Mouse (Mus musculus) heart, adult 18-20 months (tissue): ENCODE data around the gene Amer3. TPM values are rescaled to one million over a fixed set of nuclear protein-coding genes. Genes with fewer than 3 reads are reported as not detected.
"Not testable (repeated sequence)": the region's sequence is repeated elsewhere in the genome, so short reads cannot be mapped to it uniquely, and the experiment has no call there.

Experiments
- DNase-seq, 2 experiments: peaks; one replicate each; pipeline ENCODE4 v3.0.0; 2021 to 2022; ENCODE audit warnings: mixed read lengths in 1 of 2
- long read RNA-seq, 2 experiments: library from polyadenylated mRNA; stranded (forward); transcript quantifications; one replicate each; pipeline ENCODE4 v2.0.0; 2021
- total RNA-seq, 2 experiments: library from RNA; stranded (reverse); gene quantifications; 2 replicates each; pipeline ENCODE4 v1.2.3; 2021

Amer3 gene
- not detected for total RNA-seq
- long read RNA-seq, experiment 1: 0 reads
- long read RNA-seq, experiment 2: 0 reads

DNA sequence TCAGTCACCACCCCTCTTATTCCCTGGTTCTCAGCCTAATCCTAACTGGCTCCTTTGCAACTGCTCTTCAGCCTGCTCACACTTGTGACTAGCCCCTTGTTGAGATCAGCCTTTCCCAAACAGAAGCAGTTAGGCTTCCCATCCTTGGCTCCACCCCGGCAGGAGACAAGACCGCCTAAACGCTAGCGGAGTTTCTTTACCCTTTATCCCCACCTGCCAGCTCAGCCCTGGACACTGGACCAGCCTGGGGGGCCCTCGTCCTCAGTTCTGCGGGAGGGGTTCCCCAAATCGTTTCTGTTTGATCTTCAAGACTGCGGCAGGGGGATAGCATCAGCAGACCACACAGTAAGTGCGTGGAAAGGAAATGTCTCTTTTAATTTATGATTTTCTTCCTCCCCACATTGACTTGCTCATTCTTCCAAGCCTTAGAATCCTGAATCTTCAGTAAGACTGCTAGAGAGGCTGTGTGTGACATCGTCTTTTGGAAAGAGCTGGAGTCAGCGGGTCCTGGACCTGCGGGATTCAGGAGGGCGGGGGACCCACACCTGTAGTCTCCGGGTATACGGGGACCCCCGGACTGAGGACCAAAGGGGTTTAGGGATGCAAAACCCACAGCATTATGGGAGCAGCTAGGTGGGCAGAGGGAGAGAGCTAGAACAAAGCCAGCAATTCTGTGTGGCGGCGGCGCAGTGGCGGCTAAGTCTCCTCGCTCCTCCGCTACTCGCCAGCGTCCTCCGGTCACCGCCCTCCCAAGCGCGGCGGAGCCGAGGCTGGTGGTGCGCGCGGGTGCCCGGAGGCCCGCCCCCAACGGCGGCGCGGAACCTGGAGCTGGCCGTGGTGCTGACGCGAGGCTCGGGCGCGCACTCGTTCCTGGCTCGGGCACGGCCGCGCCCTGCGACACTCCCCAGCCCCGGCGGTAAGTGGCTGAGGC, at the start of gene Amer3:
Gene Amer3, plus strand, starts transcription at position 807 of the 931 bp plus-strand sequence.
- peak; percentile 40 for DNase-seq

DNA sequence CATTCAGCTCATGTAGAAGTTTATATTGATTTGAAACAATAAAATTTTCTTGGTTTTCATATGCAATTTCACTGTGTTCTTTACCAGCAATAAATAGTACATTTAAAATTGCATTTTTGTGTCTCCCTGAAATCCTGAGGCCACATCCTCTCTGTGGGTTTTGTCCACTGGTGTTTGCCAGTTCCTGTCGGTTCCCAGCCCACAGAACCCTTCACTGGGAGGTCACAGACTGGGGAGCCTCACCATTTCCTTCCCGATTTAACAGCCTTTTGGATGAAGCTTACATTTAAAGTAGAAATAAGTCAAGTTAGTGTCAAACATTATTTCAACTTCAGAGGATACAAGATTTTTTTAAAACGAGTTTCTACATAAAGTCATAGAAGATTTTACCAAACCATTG, 44.9 kb upstream of the Amer3 start:
- DNase-seq: not testable (repeated sequence)

DNA sequence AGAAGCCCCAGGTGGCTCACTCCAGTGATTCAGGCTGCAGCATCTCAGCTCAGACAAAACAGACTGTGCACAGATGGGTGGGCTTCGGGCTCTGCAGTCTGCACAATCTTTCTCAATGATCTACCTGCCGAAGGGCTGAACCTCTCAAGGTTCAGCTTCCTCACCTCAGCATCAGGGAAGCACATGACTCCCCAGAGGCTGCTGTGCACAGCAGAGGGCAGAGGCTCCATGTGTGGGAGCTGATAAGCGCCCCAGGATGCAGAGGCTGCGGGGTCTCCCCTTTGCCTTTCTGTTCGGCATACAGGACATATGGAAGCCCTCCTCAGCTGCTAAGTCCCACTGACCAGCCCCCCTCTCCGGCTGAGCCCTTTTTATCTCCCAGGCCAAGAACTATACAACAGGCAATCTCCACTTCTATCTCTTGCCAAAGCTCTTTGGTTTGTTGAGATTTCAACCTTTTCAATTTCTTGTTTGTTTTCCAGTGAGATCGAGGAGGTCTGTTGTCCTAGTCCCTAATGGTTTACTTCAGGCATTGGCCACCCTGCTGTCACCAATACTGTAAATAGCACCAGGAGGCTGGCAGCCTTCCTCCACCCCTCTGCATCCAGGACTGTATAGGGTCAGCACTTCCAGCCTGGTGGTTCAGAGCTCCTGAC, 44.3 kb upstream of the Amer3 start, which contains the start of gene Cfc1:
Gene Cfc1, plus strand, starts transcription at position 606 of the 656 bp plus-strand sequence.
- not testable (repeated sequence) for DNase-seq

DNA sequence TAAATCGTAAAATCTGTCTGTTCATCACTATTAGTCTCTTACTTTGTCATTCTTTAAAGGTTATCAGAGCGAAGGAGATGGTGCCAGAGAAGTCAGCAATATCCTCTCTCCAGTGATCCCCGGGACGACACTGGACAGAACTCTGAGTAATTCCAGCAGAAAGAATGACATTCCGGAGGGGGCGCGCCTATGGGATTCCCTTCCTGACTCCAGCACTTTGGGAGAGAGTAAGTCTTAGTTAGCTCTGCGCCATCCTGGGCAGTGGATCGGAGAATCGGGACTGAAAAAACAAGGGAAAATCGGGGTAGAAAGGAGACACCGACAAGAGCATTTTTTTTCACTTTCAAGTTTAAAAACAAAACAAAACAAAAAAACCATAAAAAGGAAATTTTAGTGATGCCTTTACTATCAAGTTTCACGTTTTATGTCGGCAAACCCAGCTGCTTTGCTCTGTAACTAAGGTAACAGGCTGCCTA, 43.1 kb upstream of the Amer3 start:
- DNase-seq: no peak

DNA sequence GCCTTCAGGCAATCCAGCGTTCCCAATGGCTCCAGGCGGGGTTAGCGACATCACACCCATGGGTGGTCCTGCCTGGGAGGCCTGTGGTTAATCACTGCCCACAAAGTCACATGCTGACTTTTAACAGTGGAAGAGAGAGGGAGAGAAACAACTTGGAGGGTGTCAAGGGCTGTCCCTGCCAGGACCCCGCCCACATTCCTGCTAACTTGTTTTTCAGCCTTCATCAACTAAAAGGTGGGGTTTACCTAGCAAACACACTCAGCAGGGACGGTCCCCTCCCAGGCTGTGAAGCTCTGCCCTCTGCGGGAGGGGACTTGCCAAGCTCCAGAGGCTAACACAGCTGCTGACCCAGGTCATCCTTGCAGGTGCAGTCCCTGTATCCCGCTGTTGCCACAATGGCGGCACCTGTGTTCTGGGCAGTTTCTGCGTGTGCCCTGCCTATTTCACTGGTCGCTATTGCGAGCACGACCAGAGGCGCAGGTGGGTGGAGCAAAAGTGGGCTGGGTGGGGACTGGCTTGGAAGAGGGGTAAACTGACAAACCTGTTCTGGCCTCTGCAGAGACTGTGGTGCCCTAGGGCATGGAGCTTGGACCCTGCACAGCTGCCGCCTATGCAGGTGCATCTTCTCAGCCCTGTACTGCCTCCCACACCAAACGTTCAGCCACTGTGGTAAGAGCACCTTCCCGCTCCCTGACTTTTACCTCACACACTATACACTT, 42.5 kb upstream of the Amer3 start:
- no peak for DNase-seq

DNA sequence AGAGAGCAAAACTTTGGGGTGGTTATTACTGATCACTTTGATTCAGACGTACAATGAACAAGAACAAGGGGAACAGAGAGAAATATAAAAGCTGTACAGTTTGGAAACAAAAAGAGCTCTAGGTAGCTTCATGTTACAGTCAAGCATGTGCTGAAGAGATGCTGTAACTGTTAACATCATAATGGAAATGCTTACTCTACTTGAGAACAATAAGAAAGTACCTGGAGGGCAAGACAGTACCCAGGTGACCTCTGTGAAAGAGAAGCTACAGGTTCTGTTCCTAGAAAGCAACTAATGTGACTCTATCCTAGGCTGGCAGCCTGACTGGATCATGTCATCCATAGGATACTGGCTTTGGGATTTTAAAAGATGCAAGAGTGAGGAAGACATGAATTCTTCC, 32.4 kb upstream of the Amer3 start:
- DNase-seq: no peak

DNA sequence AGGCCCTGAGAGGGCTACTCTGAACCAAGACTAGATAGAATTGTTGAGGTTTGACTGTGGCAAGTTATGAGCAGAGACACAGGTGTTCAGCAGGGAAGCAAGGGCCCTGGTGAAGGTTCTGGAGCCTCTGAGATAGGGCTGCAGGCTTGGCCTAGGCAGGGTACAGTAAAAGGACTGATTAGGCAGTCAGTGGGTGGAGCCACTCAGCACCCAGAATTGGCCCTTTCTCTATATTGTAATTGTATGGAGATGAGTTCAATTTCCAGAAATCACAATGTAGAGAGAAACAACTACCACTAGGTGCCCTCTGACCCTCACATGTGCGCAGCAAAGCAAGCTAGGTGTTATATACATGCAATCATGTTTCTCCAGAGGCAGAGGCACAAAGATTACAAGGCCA, 25.8 kb upstream of the Amer3 start:
- DNase-seq: no peak

DNA sequence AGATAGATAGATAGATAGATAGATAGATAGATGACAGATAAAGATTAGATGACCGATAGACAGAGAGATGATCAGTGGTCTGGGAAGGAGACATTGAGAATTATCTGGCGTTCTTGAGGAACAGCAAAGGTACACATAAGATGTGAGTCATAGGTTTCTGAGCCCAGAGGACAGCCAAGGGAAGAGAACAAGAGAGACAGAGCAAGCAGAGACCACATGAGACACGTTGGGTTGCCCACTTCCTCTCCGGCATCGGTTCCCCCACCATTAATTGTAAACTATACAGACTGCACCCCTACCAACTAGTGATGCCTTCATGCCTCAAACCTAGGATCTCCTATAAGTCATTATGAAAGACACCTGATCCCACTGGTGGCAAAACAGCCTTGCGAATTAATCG, 25.2 kb upstream of the Amer3 start:
- DNase-seq: no peak

DNA sequence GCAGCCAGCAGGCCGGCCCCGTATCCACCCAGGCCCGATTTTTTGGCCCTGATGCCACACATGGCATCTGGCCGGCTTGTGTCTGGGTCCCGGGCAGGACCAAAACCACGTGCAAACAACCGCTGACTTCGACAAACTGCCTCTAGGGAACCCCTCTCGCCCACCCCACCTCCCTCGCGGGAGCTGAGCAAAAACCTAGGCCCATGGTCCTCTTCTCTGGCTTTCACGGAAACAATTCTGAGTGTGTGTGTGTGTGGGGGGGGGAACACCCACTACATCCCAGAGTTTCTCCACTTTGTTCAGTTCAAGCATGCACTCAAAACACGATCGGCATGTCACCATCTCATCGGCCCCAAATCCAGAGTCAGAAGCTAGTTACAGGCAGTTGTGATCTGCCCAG, 18.6 kb upstream of the Amer3 start, which contains the start of gene Prss40:
Gene Prss40, minus strand, starts transcription at position 101 of the 400 bp plus-strand sequence.
- DNase-seq: no peak

DNA sequence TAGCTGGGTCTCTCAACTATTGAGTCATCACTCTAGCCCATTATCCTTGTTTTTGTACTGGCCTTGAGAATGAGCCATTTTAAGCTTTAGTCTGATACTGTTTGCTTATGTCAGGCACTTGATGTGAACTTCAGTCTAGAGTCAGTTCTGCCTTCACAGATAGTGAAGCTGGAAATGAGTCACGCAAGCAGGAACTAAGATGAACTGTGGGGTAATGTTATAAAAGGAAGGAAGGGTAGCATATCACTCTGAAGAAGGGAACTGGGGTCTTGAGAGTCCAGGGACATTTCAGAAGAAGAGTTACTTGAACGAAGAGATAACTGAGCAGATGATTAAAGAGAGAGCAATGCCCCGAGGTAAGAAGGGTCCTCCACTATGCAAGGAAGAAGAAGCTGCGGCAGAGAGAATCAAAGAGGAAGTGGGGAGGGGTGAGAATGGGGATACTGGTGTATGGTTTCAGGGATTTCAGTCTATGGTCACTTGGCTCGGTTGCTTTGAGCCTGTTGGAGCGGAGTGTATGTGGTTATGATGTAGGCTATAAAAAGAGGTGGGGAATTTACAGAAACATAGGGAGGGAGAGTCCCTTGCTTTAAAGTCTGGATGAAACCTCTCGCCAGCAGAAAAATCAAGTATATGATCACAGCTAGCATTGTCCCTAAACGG, 14.9 kb upstream of the Amer3 start:
- DNase-seq: no peak

DNA sequence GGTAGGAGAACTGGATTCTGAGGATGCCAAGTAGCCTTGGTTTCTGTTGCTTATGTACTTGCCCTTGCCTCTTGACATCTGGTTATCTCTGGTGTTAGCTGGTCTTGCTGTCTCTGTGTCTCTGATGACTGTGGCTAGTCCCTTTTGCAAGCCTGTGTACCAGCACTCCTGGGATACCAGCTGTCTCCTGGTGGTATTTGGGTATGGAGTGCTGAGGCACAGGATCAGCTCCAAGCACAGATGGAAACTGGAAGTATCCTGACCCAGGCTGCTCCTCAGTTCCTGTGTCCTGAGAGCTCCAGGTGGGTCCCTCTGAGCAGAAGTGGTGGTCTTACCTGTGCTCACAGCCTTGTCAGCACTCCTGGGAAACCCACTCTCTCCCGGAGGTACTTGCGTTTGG, 11.3 kb upstream of the Amer3 start:
- no peak for DNase-seq

DNA sequence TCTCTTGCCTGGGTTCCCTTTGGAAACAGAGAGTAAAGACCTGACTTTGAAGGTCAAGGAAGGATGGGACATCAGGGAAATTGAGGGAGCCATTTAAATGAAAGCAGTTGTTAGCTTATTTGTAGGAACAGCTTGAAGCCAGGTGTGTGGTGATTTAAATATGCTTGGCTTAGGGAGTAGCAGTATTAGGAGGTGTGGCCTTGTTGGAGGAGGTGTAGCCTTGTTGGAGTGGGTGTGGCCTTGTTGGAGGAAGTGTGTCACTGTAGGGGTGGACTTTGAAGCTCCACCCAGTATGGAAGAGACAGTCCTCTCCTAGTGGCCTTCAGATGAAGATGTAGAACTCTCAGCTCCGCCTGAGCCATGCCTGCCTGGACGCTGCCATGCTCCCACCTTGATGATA, 9.6 kb upstream of the Amer3 start:
- no peak for DNase-seq

DNA sequence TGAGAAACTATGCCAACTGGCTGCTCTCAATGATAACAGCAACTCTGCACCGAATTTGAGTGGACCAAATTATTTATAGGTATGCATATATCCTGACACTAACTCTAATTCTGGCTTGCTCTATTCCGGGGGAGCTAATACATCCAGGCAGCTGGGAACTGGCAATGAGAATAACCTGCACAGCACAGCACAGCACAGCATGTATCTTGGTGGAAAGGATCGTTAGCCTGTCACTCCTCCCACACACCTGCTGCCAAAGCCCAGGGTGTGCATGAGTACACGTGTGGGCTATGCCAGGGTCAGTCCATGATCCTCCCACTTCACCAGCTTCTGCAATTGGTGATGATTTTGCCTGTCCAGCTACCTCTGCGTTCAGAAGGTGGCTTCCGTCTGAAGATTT, 8.0 kb upstream of the Amer3 start:
- no peak for DNase-seq

DNA sequence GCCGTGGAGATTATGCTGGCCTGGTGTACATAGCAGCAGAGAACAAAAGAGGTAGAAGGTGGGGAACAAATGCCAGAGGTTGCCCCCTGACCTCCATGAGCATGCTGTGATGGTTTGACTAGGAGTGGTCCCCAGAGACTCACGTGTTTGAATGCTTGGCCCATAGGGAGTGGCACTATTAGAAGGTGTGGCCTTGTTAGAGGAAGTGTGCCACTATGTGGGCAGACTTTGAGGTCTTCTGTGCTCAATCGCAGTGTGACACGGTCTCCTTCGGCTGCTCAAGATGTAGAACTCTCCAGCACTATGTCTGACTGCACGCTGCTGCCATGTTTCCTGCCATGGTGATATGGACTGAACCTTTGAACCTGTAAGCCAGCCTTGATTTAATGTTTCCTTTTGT, 6.2 kb upstream of the Amer3 start:
- DNase-seq: no peak

DNA sequence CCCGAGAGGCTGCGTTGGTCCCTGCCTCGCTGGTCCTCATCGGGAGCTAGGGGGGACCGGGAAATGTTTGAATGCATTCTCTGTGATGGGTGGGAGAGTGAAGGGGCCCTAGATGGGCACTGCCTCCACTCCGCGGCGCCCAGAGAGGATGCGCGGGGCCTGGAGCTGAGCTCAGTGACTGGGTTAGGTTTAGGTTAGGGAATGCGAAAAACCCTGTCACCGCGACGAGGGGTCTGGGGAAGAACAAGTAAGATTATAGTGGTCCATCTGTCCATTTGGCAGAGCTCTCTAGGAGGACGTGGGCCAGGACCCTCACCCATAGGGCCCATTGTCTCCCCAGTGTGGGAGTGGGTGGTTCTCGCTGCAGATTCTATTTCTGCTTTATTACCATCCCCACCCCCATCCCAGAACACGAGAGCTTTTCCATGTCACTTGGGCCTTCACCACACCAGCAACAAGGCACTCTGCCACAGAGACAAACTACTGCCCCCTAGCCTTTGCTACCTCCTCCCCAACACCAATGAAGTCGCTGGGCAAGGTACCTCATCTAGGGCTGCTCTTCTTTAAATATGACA, 412 bp downstream of the Amer3 start:
- no peak for DNase-seq

DNA sequence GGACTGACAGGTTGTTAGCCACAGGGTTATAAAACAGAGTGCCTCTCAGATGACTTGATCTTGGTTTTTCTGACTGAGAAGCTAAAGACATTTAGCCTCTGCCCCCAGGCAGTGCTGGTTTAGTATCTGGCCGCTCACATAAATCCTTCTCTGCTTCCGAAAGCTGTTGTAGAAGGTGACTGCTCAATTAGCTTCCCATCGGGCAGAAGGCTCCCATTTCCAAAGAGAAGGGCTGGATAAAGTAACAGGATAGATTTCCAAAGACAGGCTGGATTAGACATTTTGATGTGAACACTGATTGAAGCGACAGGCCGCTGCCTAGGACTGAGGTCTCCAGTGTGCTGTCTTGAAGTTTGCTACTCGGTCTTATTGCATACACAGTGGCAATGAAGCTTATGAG, 2.8 kb downstream of the Amer3 start:
- no peak for DNase-seq

DNA sequence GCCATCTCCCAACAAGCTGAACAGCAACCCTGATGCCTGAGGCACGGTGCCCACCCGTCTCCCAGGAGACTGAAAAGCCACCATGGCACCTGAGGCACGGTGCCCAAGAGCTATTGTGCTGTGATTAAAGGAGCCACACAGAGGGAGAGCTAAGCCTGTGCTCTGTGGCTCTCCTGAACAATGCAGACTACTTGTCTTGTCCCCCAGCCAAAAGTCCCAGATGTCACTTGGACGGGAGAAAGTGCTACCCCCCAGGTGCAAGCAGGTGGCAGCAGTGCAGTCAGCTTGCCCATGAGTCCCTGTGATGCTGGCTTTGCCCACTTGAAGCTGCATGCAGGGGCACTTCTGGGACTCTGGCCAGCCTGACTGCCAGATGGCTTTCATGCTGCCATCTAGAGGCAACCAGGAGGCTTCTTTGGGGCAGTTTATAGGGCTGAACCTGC, 4.4 kb downstream of the Amer3 start:
- DNase-seq: no peak

DNA sequence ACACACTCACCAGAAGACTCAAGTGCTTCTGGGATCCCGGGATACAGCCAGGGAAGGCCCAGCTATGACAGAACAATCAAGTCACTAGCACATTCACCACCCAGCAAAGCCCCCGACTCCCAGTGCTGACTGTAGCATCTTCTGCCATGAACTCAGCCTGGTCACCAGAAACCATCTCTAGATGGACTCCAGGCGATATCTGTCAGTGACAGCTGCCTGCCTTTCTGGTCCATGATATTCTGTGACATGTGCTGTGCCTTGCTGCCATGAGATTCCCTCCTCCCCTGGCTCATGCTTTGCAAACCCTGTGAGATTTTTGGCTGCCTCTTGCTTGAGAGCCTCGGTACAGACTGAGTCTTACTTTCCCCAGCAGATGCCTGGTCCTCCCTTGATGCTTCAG, 5.3 kb downstream of the Amer3 start:
- no peak for DNase-seq

DNA sequence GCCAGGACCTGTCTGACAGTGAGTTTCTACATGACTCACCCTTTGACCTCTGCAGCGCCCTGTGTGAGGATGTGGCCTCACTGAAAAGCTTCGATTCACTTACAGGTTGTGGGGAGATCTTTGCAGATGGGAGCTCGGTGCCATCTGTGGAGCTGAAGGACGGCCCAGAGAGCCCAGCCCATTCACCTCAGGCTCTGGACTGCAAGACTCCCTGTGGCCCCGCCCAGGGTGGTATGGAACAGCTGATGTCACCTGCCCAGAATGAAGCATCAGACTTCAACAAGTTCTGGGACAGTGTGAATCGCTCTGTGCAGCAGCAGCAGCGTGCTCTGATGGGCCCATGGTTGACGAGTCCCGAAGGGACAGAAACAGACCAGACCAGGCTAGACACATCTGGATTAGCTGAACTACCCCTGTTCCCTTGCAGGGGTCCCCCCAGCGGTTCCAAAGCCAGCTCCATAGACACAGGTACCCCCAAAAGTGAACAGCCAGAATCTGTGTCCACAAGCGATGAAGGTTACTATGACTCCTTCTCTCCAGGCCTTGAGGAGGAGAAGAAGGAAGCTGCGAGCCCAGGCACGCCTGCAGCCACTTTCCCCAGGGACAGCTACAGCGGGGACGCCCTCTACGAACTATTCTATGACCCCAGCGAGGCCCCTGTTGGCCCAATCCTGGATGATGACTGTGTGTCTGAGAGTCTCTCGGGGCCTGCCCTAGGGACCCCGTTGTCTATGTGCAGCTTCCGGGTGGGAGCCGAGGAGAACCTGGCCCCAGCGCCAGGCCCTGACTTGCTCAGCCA, 8.0 kb downstream of the Amer3 start:
- no peak for DNase-seq

DNA sequence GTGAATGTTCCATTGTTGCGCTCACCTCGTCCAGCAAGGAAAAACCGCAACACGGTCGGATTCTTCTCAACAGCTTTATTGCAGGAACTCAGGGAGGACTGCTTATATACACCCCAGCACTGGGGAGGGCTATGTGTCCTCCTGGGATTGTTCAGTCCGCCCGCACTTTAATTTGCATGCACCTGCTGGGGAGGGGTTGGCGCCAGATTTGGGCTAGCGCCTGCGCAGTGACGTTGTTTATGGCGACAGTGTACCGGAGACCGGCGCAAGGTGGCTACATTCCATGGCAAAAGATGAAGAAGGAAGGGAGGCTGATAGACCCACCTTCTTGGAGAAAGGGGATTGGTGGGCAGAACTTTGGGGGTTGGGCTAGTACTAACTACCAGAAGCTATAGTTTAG, 20.5 kb downstream of the Amer3 start:
- no peak for DNase-seq
